Mouse (Mus musculus): ENCODE measurements around the gene Arhgef38.

DNA sequence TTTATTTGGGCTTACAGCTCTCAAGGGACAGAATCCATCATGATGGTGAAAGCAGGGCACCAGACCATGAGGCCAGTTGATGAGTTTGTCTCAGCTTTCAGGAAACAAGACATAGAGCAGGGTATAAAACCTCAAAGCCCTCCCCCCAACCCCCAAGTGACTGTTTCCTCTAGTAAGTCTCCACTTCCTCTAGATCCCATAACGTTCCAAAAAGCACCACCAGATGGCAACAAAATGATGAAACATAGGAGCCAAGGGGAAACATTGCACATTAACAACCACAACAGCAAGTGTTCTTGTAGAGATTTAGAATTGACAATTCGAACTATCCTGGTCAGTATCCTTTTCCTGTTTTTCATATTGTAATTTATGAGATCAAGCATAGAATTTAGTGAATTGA, 123.0 kb downstream of the Arhgef38 start:
- TF ChIP-seq CTCF (IDR thresholded peaks at IDR 0.05; ENCODE audit: low read depth, low read length), result no peak
- TF ChIP-seq POLR2A (IDR thresholded peaks at IDR 0.05; ENCODE audit: insufficient read depth, low read length), result no peak

Measured in ES-Bruce4 (cell line).